Mouse (Mus musculus) hindbrain, embryonic 12.5 days (tissue): Measurements from ENCODE around the gene Ano7. TPM values are rescaled to one million over a fixed set of nuclear protein-coding genes. Genes with fewer than 3 reads are reported as not detected.
"Not testable (repeated sequence)": the region's sequence is repeated elsewhere in the genome, so short reads cannot be mapped to it uniquely, and the experiment has no call there.

ENCODE experiments used
- ATAC-seq: fragments of 200-750 bp; cut with Nextera tagmentation; 2 replicates; pipeline ENCODE4 v1.8.0; 2017; ENCODE audit warnings: moderate TSS enrichment; ENCODE audit not compliant: low FRiP score
- H3K27ac ChIP-seq: fragments of 300-500 bp; sonication (generic); 2 replicates; pipeline ENCODE4 v1.5.1; 2016; ENCODE audit warnings: mild to moderate bottlenecking
- H3K27me3 ChIP-seq: fragments of 300-500 bp; sonication (generic); 2 replicates; pipeline ENCODE4 v1.6.1; 2016; ENCODE audit warnings: mild to moderate bottlenecking
- H3K36me3 ChIP-seq: fragments of 300-500 bp; sonication (generic); 2 replicates; pipeline ENCODE4 v1.6.1; 2016; ENCODE audit warnings: mild to moderate bottlenecking
- H3K4me1 ChIP-seq: fragments of 300-500 bp; sonication (generic); 2 replicates; pipeline ENCODE4 v1.6.1; 2016
- H3K4me2 ChIP-seq: fragments of 300-500 bp; sonication (generic); replicated peaks from 2 replicates; pipeline ENCODE4 v1.6.1; 2016; ENCODE audit warnings: mild to moderate bottlenecking
- H3K4me3 ChIP-seq: fragments of 300-500 bp; sonication (generic); 2 replicates; pipeline ENCODE4 v1.5.1; 2016; ENCODE audit warnings: mild to moderate bottlenecking
- H3K9ac ChIP-seq: fragments of 300-500 bp; sonication (generic); 2 replicates; pipeline ENCODE4 v1.6.1; 2016; ENCODE audit warnings: mild to moderate bottlenecking, moderate library complexity
- H3K9me3 ChIP-seq: fragments of 300-500 bp; sonication (generic); replicated peaks from 2 replicates; pipeline ENCODE4 v1.6.1; 2016; ENCODE audit warnings: mild to moderate bottlenecking
- WGBS: fragments of 180-500 bp; shearing (Covaris S2); methylation state at CpG from one replicate; pipeline ENCODE4 v1.1.7; 2016; 5-methylcytosine and 5-hydroxymethylcytosine counted together
- polyA plus RNA-seq: library from polyadenylated mRNA; unstranded; fragments of >200 nt; fragmentation: Nextera tagmentation; extraction: Ambion mirVana; gene quantifications from 2 replicates; pipeline ENCODE4 v1.2.1, GENCODE M21; 2016

Gene Ano7
- polyA plus RNA-seq, 1 experiment from 2014 or later: 0.40 TPM

- Histone ChIP-seq H3K36me3 (no peaks in the 10 kb centered on the region), H3K27ac (no peak overlapping the region), H3K9me3 (0 out of 2 replicates have a peak, but pooled peaks cover 2% of the 10 kb centered on the region), H3K4me3 (no peak overlapping the region), H3K4me1 (no peaks in the 10 kb centered on the region), H3K9ac (no peak overlapping the region), H3K27me3 (no peaks in the 10 kb centered on the region), H3K4me2 (no peak overlapping the region)
- no peak for ATAC-seq
- 77% methylated on average over 5 of the region's 5 CpGs for WGBS
These were observed 5.4 kb downstream of the Ano7 start for GRCm38 (mm10) chr1:93379117-93379516.

GRCm38 (mm10) chr1:93387198-93387597 is 13.5 kb downstream of the Ano7 start:
- H3K4me1 ChIP-seq: no peaks in the 10 kb centered on the region
- no peaks in the 10 kb centered on the region for H3K27me3 ChIP-seq
- H3K9me3 ChIP-seq: 0 out of 2 replicates have a peak, but pooled peaks cover 2% of the 10 kb centered on the region
- H3K4me3 ChIP-seq: no peak overlapping the region
- no peak for ATAC-seq
- 93% methylated on average over 2 of the region's 2 CpGs for WGBS
- H3K4me2 ChIP-seq: no peak overlapping the region
- H3K27ac ChIP-seq: no peak overlapping the region
- no peak overlapping the region for H3K9ac ChIP-seq
- H3K36me3 ChIP-seq: no peaks in the 10 kb centered on the region

GRCm38 (mm10) chr1:93388906-93389305 is 15.2 kb downstream of the Ano7 start:
- H3K9me3 ChIP-seq: no peaks in the 10 kb centered on the region
- ATAC-seq: no peak
- H3K4me1 ChIP-seq: no peaks in the 10 kb centered on the region
- no peaks in the 10 kb centered on the region for H3K36me3 ChIP-seq
- no peak overlapping the region for H3K27ac ChIP-seq
- no peak overlapping the region for H3K9ac ChIP-seq
- no peaks in the 10 kb centered on the region for H3K27me3 ChIP-seq
- no peak overlapping the region for H3K4me3 ChIP-seq
- H3K4me2 ChIP-seq: no peak overlapping the region
- 66% methylated on average over 2 of the region's 2 CpGs for WGBS

GRCm38 (mm10) chr1:93401191-93402052 is 27.7 kb downstream of the Ano7 start:
- Histone ChIP-seq H3K27me3 (peaks cover 16% of the 10 kb centered on the region), H3K4me2 (peak overlapping the region; percentile 46), H3K4me1 (peaks cover 5% of the 10 kb centered on the region; the same call in 1 of the 2 replicates), H3K9me3 (no peaks in the 10 kb centered on the region), H3K36me3 (peaks cover 5% of the 10 kb centered on the region), H3K9ac (no peak overlapping the region), H3K27ac (no peak overlapping the region), H3K4me3 (peak overlapping the region; percentile 18)
- 24% methylated on average over 37 of the region's 38 CpGs for WGBS
- ATAC-seq: 0 out of 2 replicates have a peak, but pooled peaks have one; percentile 13

GRCm38 (mm10) chr1:93403403-93403802 is 29.7 kb downstream of the Ano7 start:
- Histone ChIP-seq H3K36me3 (peaks cover 25% of the 10 kb centered on the region), H3K4me2 (no peak overlapping the region), H3K4me3 (no peak overlapping the region), H3K9me3 (no peaks in the 10 kb centered on the region), H3K27me3 (peaks cover 16% of the 10 kb centered on the region), H3K27ac (no peak overlapping the region), H3K9ac (no peak overlapping the region), H3K4me1 (peaks cover 5% of the 10 kb centered on the region; the same call in 1 of the 2 replicates)
- 95% methylated on average over 4 of the region's 4 CpGs for WGBS
- ATAC-seq: no peak

GRCm38 (mm10) chr1:93432087-93432486 is 58.4 kb downstream of the Ano7 start:
- no peak overlapping the region for H3K27ac ChIP-seq
- H3K27me3 ChIP-seq: no peaks in the 10 kb centered on the region
- no peak for ATAC-seq
- WGBS: 92% methylated on average over 6 of the region's 6 CpGs
- H3K9me3 ChIP-seq: no peaks in the 10 kb centered on the region
- H3K4me2 ChIP-seq: no peak overlapping the region
- H3K36me3 ChIP-seq: peaks cover 58% of the 10 kb centered on the region
- no peak overlapping the region for H3K9ac ChIP-seq
- no peaks in the 10 kb centered on the region for H3K4me1 ChIP-seq
- no peak overlapping the region for H3K4me3 ChIP-seq

GRCm38 (mm10) chr1:93439321-93439720 is 65.6 kb downstream of the Ano7 start:
- peaks cover 38% of the 10 kb centered on the region for H3K36me3 ChIP-seq
- 89% methylated on average over 1 of the region's 1 CpGs for WGBS

GRCm38 (mm10) chr1:93444405-93445110 is 70.8 kb downstream of the Ano7 start:
- Histone ChIP-seq H3K4me1 (peaks cover 17% of the 10 kb centered on the region), H3K36me3 (0 out of 2 replicates have a peak, but pooled peaks cover 8% of the 10 kb centered on the region), H3K9me3 (no peaks in the 10 kb centered on the region), H3K27me3 (no peaks in the 10 kb centered on the region), H3K4me2 (peak overlapping the region; percentile 98), H3K9ac (peak overlapping the region; percentile 79), H3K4me3 (peak overlapping the region; percentile 88), H3K27ac (peak overlapping the region; percentile 62; the same call in 1 of the 2 replicates)
- peak; percentile 79 for ATAC-seq
- whole genome bisulfite sequencing: 7% methylated on average over 18 of the region's 18 CpGs

More at GRCm38 (mm10) chr1:93439321-93439720, 65.6 kb downstream of the Ano7 start:
- H3K4me1 ChIP-seq: peaks cover 7% of the 10 kb centered on the region
- H3K27ac ChIP-seq: no peak overlapping the region
- H3K4me3 ChIP-seq: no peak overlapping the region
- H3K27me3 ChIP-seq: no peaks in the 10 kb centered on the region
- ATAC-seq: no peak
- H3K4me2 ChIP-seq: no peak overlapping the region
- no peaks in the 10 kb centered on the region for H3K9me3 ChIP-seq
- H3K9ac ChIP-seq: no peak overlapping the region

- Histone ChIP-seq H3K4me2 (peak overlapping the region; percentile 98), H3K27ac (peak overlapping the region; percentile 62), H3K9ac (peak overlapping the region; percentile 79), H3K4me1 (peaks cover 17% of the 10 kb centered on the region), H3K36me3 (0 out of 2 replicates have a peak, but pooled peaks cover 7% of the 10 kb centered on the region), H3K9me3 (no peaks in the 10 kb centered on the region), H3K27me3 (no peaks in the 10 kb centered on the region), H3K4me3 (peak overlapping the region; percentile 88)
- WGBS: under 1% methylated on average over 77 of the region's 84 CpGs
- peak; percentile 90 for ATAC-seq
These were observed 71.5 kb downstream of the Ano7 start for GRCm38 (mm10) chr1:93445111-93445821.

GRCm38 (mm10) chr1:93445822-93446162 is 72.1 kb downstream of the Ano7 start:
- Histone ChIP-seq H3K36me3 (0 out of 2 replicates have a peak, but pooled peaks cover 2% of the 10 kb centered on the region), H3K9ac (peak overlapping the region; percentile 79; the same call in 1 of the 2 replicates), H3K4me1 (peaks cover 17% of the 10 kb centered on the region), H3K4me2 (peak overlapping the region; percentile 98), H3K27ac (peak overlapping the region; percentile 62; the same call in 1 of the 2 replicates), H3K27me3 (no peaks in the 10 kb centered on the region), H3K4me3 (peak overlapping the region; percentile 88), H3K9me3 (no peaks in the 10 kb centered on the region)
- no peak for ATAC-seq
- 17% methylated on average over 3 of the region's 3 CpGs for WGBS

- not testable (repeated sequence) for H3K9ac ChIP-seq, ATAC-seq, H3K9me3 ChIP-seq, H3K36me3 ChIP-seq, H3K4me3 ChIP-seq, H3K27me3 ChIP-seq, H3K27ac ChIP-seq, H3K4me1 ChIP-seq, H3K4me2 ChIP-seq
- 83% methylated on average over 5 of the region's 5 CpGs for WGBS
These were observed 76.4 kb downstream of the Ano7 start for GRCm38 (mm10) chr1:93450118-93450517.
